Mouse (Mus musculus) liver, embryonic 12.5 days (tissue): ENCODE results near the gene Ing5. TPM values are rescaled to one million over a fixed set of nuclear protein-coding genes. Genes with fewer than 3 reads are reported as not detected.
A peak's percentile ranks its signal among the peaks of the same experiment; 100 is the strongest.

Experiments used
- ATAC-seq: fragments of 200-750 bp; cut with Nextera tagmentation; 2 replicates; pipeline ENCODE4 v1.8.0; 2017; ENCODE audit warnings: moderate number of reproducible peaks, mild to moderate bottlenecking, moderate library complexity
- H3K27ac ChIP-seq: fragments of 300-500 bp; sonication (generic); 2 replicates; pipeline ENCODE4 v1.5.1; 2016; ENCODE audit warnings: mild to moderate bottlenecking
- H3K27me3 ChIP-seq: fragments of 300-500 bp; sonication (generic); replicated peaks from 2 replicates; pipeline ENCODE4 v1.6.1; 2016; ENCODE audit warnings: mild to moderate bottlenecking, moderate library complexity
- H3K36me3 ChIP-seq: fragments of 300-500 bp; sonication (generic); 2 replicates; pipeline ENCODE4 v1.6.1; 2016; ENCODE audit warnings: mild to moderate bottlenecking, moderate library complexity
- H3K4me1 ChIP-seq: fragments of 300-500 bp; sonication (generic); 2 replicates; pipeline ENCODE4 v1.6.1; 2016
- H3K4me2 ChIP-seq: fragments of 300-500 bp; sonication (generic); 2 replicates; pipeline ENCODE4 v1.6.1; 2016; ENCODE audit warnings: mild to moderate bottlenecking, moderate library complexity
- H3K4me3 ChIP-seq: fragments of 300-500 bp; sonication (generic); 2 replicates; pipeline ENCODE4 v1.5.1; 2016; ENCODE audit warnings: mild to moderate bottlenecking, moderate library complexity
- H3K9ac ChIP-seq: fragments of 300-500 bp; sonication (generic); 2 replicates; pipeline ENCODE4 v1.6.1; 2016; ENCODE audit warnings: mild to moderate bottlenecking, moderate library complexity
- H3K9me3 ChIP-seq: fragments of 300-500 bp; sonication (generic); replicated peaks from 2 replicates; pipeline ENCODE4 v1.6.1; 2016; ENCODE audit warnings: mild to moderate bottlenecking, moderate library complexity
- WGBS: fragments of 180-500 bp; shearing (Covaris S2); methylation state at CpG from one replicate; pipeline ENCODE4 v1.1.7; 2016; ENCODE audit not compliant: insufficient replicate concordance; 5-methylcytosine and 5-hydroxymethylcytosine counted together
- polyA plus RNA-seq: library from polyadenylated mRNA; unstranded; fragments of >200 nt; fragmentation: Nextera tagmentation; extraction: Ambion mirVana; gene quantifications from 2 replicates; pipeline ENCODE4 v1.2.1, GENCODE M21; 2016

Ing5 gene
- polyA plus RNA-seq, 1 experiment from 2014 or later: 15.5 TPM

GRCm38 (mm10) chr1:93786912-93787311 is 16.9 kb upstream of the Ing5 start:
- H3K27ac ChIP-seq: no peak overlapping the region; the same call in 1 of the 2 replicates
- H3K9me3 ChIP-seq: no peaks in the 10 kb centered on the region
- no peak; the same call in 1 of the 2 replicates for ATAC-seq
- no peaks in the 10 kb centered on the region for H3K4me1 ChIP-seq
- 92% methylated on average over 2 of the region's 2 CpGs for WGBS
- no peak overlapping the region for H3K4me3 ChIP-seq
- peaks cover 100% of the 10 kb centered on the region for H3K36me3 ChIP-seq
- no peak overlapping the region for H3K9ac ChIP-seq
- H3K4me2 ChIP-seq: no peak overlapping the region
- H3K27me3 ChIP-seq: no peaks in the 10 kb centered on the region

GRCm38 (mm10) chr1:93794526-93794925 is 9.2 kb upstream of the Ing5 start:
- 87% methylated on average over 8 of the region's 8 CpGs for WGBS
- no peak overlapping the region for H3K9ac ChIP-seq
- H3K27ac ChIP-seq: no peak overlapping the region
- no peaks in the 10 kb centered on the region for H3K27me3 ChIP-seq
- H3K4me1 ChIP-seq: peaks cover 33% of the 10 kb centered on the region
- peaks cover 100% of the 10 kb centered on the region for H3K36me3 ChIP-seq
- H3K4me3 ChIP-seq: no peak overlapping the region
- ATAC-seq: no peak
- H3K9me3 ChIP-seq: no peaks in the 10 kb centered on the region
- H3K4me2 ChIP-seq: no peak overlapping the region

GRCm38 (mm10) chr1:93795886-93796285 is 7.9 kb upstream of the Ing5 start:
- no peak overlapping the region for H3K27ac ChIP-seq
- H3K27me3 ChIP-seq: no peaks in the 10 kb centered on the region
- H3K4me3 ChIP-seq: no peak overlapping the region

GRCm38 (mm10) chr1:93800670-93801503 is 2.9 kb upstream of the Ing5 start:
- Histone ChIP-seq H3K27ac (peak overlapping the region; percentile 99), H3K4me1 (peaks cover 81% of the 10 kb centered on the region), H3K4me3 (peak overlapping the region; percentile 83), H3K27me3 (no peaks in the 10 kb centered on the region), H3K9me3 (no peaks in the 10 kb centered on the region), H3K4me2 (peak overlapping the region; percentile 90), H3K36me3 (peaks cover 52% of the 10 kb centered on the region), H3K9ac (peak overlapping the region; percentile 88)
- ATAC-seq: no peak
- WGBS: 51% methylated on average over 21 of the region's 21 CpGs

More at GRCm38 (mm10) chr1:93795886-93796285, 7.9 kb upstream of the Ing5 start:
- Histone ChIP-seq H3K9me3 (no peaks in the 10 kb centered on the region), H3K4me2 (no peak overlapping the region), H3K4me1 (peaks cover 45% of the 10 kb centered on the region), H3K9ac (no peak overlapping the region), H3K36me3 (peaks cover 100% of the 10 kb centered on the region)
- ATAC-seq: no peak
- WGBS: 82% methylated on average over 8 of the region's 8 CpGs

GRCm38 (mm10) chr1:93801741-93802238 is 2.0 kb upstream of the Ing5 start, which contains the start of gene Dtymk:
Dtymk (minus strand) TSS chr1:93801934.
- Histone ChIP-seq H3K4me2 (peak within 1 kb of the TSS; percentile 90), H3K27ac (peak within 1 kb of the TSS; percentile 99), H3K9ac (peak within 1 kb of the TSS; percentile 88), H3K4me1 (peaks cover 82% of the 10 kb centered on the region), H3K4me3 (peak within 1 kb of the TSS; percentile 83), H3K36me3 (peaks cover 52% of the 10 kb centered on the region), H3K9me3 (no peaks in the 10 kb centered on the region), H3K27me3 (no peaks in the 10 kb centered on the region)
- peak; percentile 70 for ATAC-seq
- 2% methylated on average over 42 of the region's 42 CpGs for WGBS

- ATAC-seq: no peak
- H3K9me3 ChIP-seq: no peaks in the 10 kb centered on the region
Observed at GRCm38 (mm10) chr1:93802771-93803170, 994 bp upstream of the Ing5 start.

GRCm38 (mm10) chr1:93804818-93805217 is 1.1 kb downstream of the Ing5 start:
- no peaks in the 10 kb centered on the region for H3K27me3 ChIP-seq
- peak overlapping the region; percentile 83 for H3K4me3 ChIP-seq
- H3K9ac ChIP-seq: peak overlapping the region; percentile 88
- H3K4me1 ChIP-seq: peaks cover 54% of the 10 kb centered on the region
- peak overlapping the region; percentile 99 for H3K27ac ChIP-seq
- peak overlapping the region; percentile 90 for H3K4me2 ChIP-seq
- ATAC-seq: no peak
- WGBS: 41% methylated on average over 4 of the region's 4 CpGs
- peaks cover 48% of the 10 kb centered on the region for H3K36me3 ChIP-seq
- no peaks in the 10 kb centered on the region for H3K9me3 ChIP-seq

More at GRCm38 (mm10) chr1:93802771-93803170, 994 bp upstream of the Ing5 start:
- Histone ChIP-seq H3K4me3 (peak overlapping the region; percentile 83), H3K4me2 (peak overlapping the region; percentile 90), H3K27ac (peak overlapping the region; percentile 99), H3K4me1 (peaks cover 73% of the 10 kb centered on the region), H3K9ac (peak overlapping the region; percentile 88), H3K27me3 (no peaks in the 10 kb centered on the region), H3K36me3 (peaks cover 50% of the 10 kb centered on the region)
- 50% methylated on average over 5 of the region's 5 CpGs for WGBS

- WGBS: 36% methylated on average over 5 of the region's 5 CpGs
- peak overlapping the region; percentile 83 for H3K4me3 ChIP-seq
- peaks cover 49% of the 10 kb centered on the region for H3K4me1 ChIP-seq
- no peak for ATAC-seq
- H3K36me3 ChIP-seq: peaks cover 48% of the 10 kb centered on the region
- peak overlapping the region; percentile 90 for H3K4me2 ChIP-seq
- H3K27me3 ChIP-seq: no peaks in the 10 kb centered on the region
- H3K27ac ChIP-seq: peak overlapping the region; percentile 99
- no peaks in the 10 kb centered on the region for H3K9me3 ChIP-seq
- peak overlapping the region; percentile 88 for H3K9ac ChIP-seq
Observed at GRCm38 (mm10) chr1:93805221-93805951, 1.6 kb downstream of the Ing5 start.

GRCm38 (mm10) chr1:93808871-93809270 is 5.1 kb downstream of the Ing5 start:
- no peak overlapping the region for H3K4me3 ChIP-seq
- peaks cover 78% of the 10 kb centered on the region for H3K36me3 ChIP-seq
- no peak overlapping the region for H3K9ac ChIP-seq
- no peak overlapping the region for H3K27ac ChIP-seq
- no peaks in the 10 kb centered on the region for H3K27me3 ChIP-seq
- no peaks in the 10 kb centered on the region for H3K9me3 ChIP-seq
- 82% methylated on average over 4 of the region's 4 CpGs for WGBS
- no peak overlapping the region for H3K4me2 ChIP-seq
- no peak for ATAC-seq
- peaks cover 25% of the 10 kb centered on the region for H3K4me1 ChIP-seq

GRCm38 (mm10) chr1:93810011-93810410 is 6.2 kb downstream of the Ing5 start:
- peaks cover 90% of the 10 kb centered on the region for H3K36me3 ChIP-seq
- ATAC-seq: no peak
- H3K27ac ChIP-seq: no peak overlapping the region
- peaks cover 17% of the 10 kb centered on the region for H3K4me1 ChIP-seq
- H3K27me3 ChIP-seq: no peaks in the 10 kb centered on the region
- H3K9me3 ChIP-seq: no peaks in the 10 kb centered on the region
- WGBS: 83% methylated on average over 3 of the region's 3 CpGs
- no peak overlapping the region for H3K9ac ChIP-seq
- H3K4me2 ChIP-seq: no peak overlapping the region
- H3K4me3 ChIP-seq: no peak overlapping the region

- peaks cover 96% of the 10 kb centered on the region for H3K36me3 ChIP-seq
- H3K27me3 ChIP-seq: no peaks in the 10 kb centered on the region
- H3K27ac ChIP-seq: no peak overlapping the region
- 0 out of 2 replicates have a peak, but pooled peaks have one; percentile 17 for ATAC-seq
- no peak overlapping the region for H3K4me2 ChIP-seq
- H3K9me3 ChIP-seq: no peaks in the 10 kb centered on the region
- WGBS: 76% methylated on average over 8 of the region's 8 CpGs
- H3K4me3 ChIP-seq: no peak overlapping the region
- H3K9ac ChIP-seq: no peak overlapping the region
- 0 out of 2 replicates have a peak, but pooled peaks cover 1% of the 10 kb centered on the region for H3K4me1 ChIP-seq
Observed at GRCm38 (mm10) chr1:93811495-93812039, 7.8 kb downstream of the Ing5 start.
